Mouse (Mus musculus): ENCODE results near the gene Zfp810. TPM values are rescaled to one million over a fixed set of nuclear protein-coding genes. Genes with fewer than 3 reads are reported as not detected.

Gene Zfp810
- polyA plus RNA-seq, 1 experiment from 2014 or later: 19.4 TPM

Other genes with a start within 250 kb of the Zfp810 start
- gene Gm49318, start 236.4 kb downstream of the Zfp810 start, polyA plus RNA-seq (2015; fragmentation: Nextera tagmentation; extraction: Ambion mirVana): not detected in 2 replicates
- 12.5 and 12.6 TPM in 2 replicates for gene Zfp653, start 236.3 kb downstream of the Zfp810 start, polyA plus RNA-seq (2015; fragmentation: Nextera tagmentation; extraction: Ambion mirVana)
- 37.3 and 41.8 TPM in 2 replicates for gene Ecsit, start 222.2 kb downstream of the Zfp810 start, polyA plus RNA-seq (2015; fragmentation: Nextera tagmentation; extraction: Ambion mirVana)
- 4.3 and 7.0 TPM in 2 replicates for gene Cnn1, start 208.4 kb downstream of the Zfp810 start, polyA plus RNA-seq (2015; fragmentation: Nextera tagmentation; extraction: Ambion mirVana)
- gene Elof1, start 190.5 kb downstream of the Zfp810 start, polyA plus RNA-seq (2015; fragmentation: Nextera tagmentation; extraction: Ambion mirVana): 202 and 226 TPM in 2 replicates
- gene Acp5, start 171.9 kb downstream of the Zfp810 start, polyA plus RNA-seq (2015; fragmentation: Nextera tagmentation; extraction: Ambion mirVana): 38.1 and 44.7 TPM in 2 replicates
- 74.6 and 75.6 TPM in 2 replicates for gene Pigyl, start 150.8 kb downstream of the Zfp810 start, polyA plus RNA-seq (2015; fragmentation: Nextera tagmentation; extraction: Ambion mirVana)
- gene Zfp872, start 119.6 kb downstream of the Zfp810 start, polyA plus RNA-seq (2015; fragmentation: Nextera tagmentation; extraction: Ambion mirVana): 0.17 and 0.19 TPM in 2 replicates
- gene Zfp809, start 81.9 kb downstream of the Zfp810 start, polyA plus RNA-seq (2015; fragmentation: Nextera tagmentation; extraction: Ambion mirVana): 14.7 and 18.4 TPM in 2 replicates
- 3.8 and 4.1 TPM in 2 replicates for gene Zfp599, start 47.8 kb downstream of the Zfp810 start, polyA plus RNA-seq (2015; fragmentation: Nextera tagmentation; extraction: Ambion mirVana)
- gene Anln, start 81.5 kb upstream of the Zfp810 start, polyA plus RNA-seq (2015; fragmentation: Nextera tagmentation; extraction: Ambion mirVana): 30.2 and 35.7 TPM in 2 replicates
- 5.0 and 7.4 TPM in 2 replicates for gene 9530077C05Rik, start 103.9 kb upstream of the Zfp810 start, polyA plus RNA-seq (2015; fragmentation: Nextera tagmentation; extraction: Ambion mirVana)
- gene Gm17545, start 146.6 kb upstream of the Zfp810 start, polyA plus RNA-seq (2015; fragmentation: Nextera tagmentation; extraction: Ambion mirVana): not detected in 2 replicates
- gene Rp9, start 162.1 kb upstream of the Zfp810 start, polyA plus RNA-seq (2015; fragmentation: Nextera tagmentation; extraction: Ambion mirVana): 68.3 and 70.9 TPM in 2 replicates
- gene Bbs9, start 168.1 kb upstream of the Zfp810 start, polyA plus RNA-seq (2015; fragmentation: Nextera tagmentation; extraction: Ambion mirVana): 12.8 and 15.0 TPM in 2 replicates

Measured in embryonic facial prominence, embryonic 15.5 days (tissue).